Mouse (Mus musculus) layer of hippocampus, postnatal 25 days (tissue): ENCODE results near the gene Diaph2. TPM values are rescaled to one million over a fixed set of nuclear protein-coding genes. Genes with fewer than 3 reads are reported as not detected.
"Not testable (repeated sequence)": the region's sequence is repeated elsewhere in the genome, so short reads cannot be mapped to it uniquely, and the experiment has no call there.

Experiments
- DNase-seq, 2 experiments: peaks; one replicate each; pipeline ENCODE4 v3.0.0; 2022; ENCODE audit warnings: mixed read lengths in 2 of 2, low spot score in 1 of 2; ENCODE audit errors: extremely low spot score in 1 of 2
- total RNA-seq, 2 experiments: library from RNA; stranded (reverse); gene quantifications; 2 replicates each; pipeline ENCODE4 v1.2.3; 2021

The Diaph2 gene
- total RNA-seq, 2 experiments from 2014 or later, result 19.9 to 24.6 TPM

GRCm38 (mm10) chrX:130265707-130266106 lies 516.2 kb downstream of the Diaph2 start:
- no peak for DNase-seq

- no peak for DNase-seq
Observed at GRCm38 (mm10) chrX:130279144-130279543, 529.6 kb downstream of the Diaph2 start.

GRCm38 (mm10) chrX:130281484-130281883 lies 531.9 kb downstream of the Diaph2 start:
- no peak for DNase-seq

- DNase-seq, result no peak
Observed at GRCm38 (mm10) chrX:130287032-130287431, 537.5 kb downstream of the Diaph2 start.

GRCm38 (mm10) chrX:130289775-130290174 lies 540.2 kb downstream of the Diaph2 start:
- no peak for DNase-seq

- DNase-seq, result no peak
Observed at GRCm38 (mm10) chrX:130350808-130351435, 601.4 kb downstream of the Diaph2 start.

GRCm38 (mm10) chrX:130351480-130351879 lies 601.9 kb downstream of the Diaph2 start:
- DNase-seq, result no peak

- no peak for DNase-seq
Observed at GRCm38 (mm10) chrX:130393508-130394145, 644.1 kb downstream of the Diaph2 start.

GRCm38 (mm10) chrX:130403214-130403613 lies 653.7 kb downstream of the Diaph2 start:
- no peak for DNase-seq

GRCm38 (mm10) chrX:130407471-130407870 lies 657.9 kb downstream of the Diaph2 start:
- not testable (repeated sequence) for DNase-seq

GRCm38 (mm10) chrX:130408985-130409384 lies 659.4 kb downstream of the Diaph2 start:
- no peak for DNase-seq

GRCm38 (mm10) chrX:130423134-130423533 lies 673.6 kb downstream of the Diaph2 start:
- no peak for DNase-seq

GRCm38 (mm10) chrX:130451822-130452487 lies 702.4 kb downstream of the Diaph2 start:
- no peak for DNase-seq

- no peak for DNase-seq
Observed at GRCm38 (mm10) chrX:130452488-130452823, 702.9 kb downstream of the Diaph2 start.

- DNase-seq, result no peak
Observed at GRCm38 (mm10) chrX:130473133-130473532, 723.6 kb downstream of the Diaph2 start.

GRCm38 (mm10) chrX:130480877-130481276 lies 731.3 kb downstream of the Diaph2 start:
- DNase-seq, result no peak

- peak; percentile 12 to 17 for DNase-seq
Observed at GRCm38 (mm10) chrX:130502680-130503464, 753.3 kb downstream of the Diaph2 start.

- no peak for DNase-seq
Observed at GRCm38 (mm10) chrX:130503465-130503860, 753.9 kb downstream of the Diaph2 start.

- no peak for DNase-seq
Observed at GRCm38 (mm10) chrX:130505626-130506025, 756.1 kb downstream of the Diaph2 start.
